Mouse (Mus musculus) spleen, postnatal 4 days (tissue): Measurements from ENCODE around the gene Zfp433.
"Not testable (repeated sequence)": the region's sequence is repeated elsewhere in the genome, so short reads cannot be mapped to it uniquely, and the experiment has no call there.

Experiments used
- DNase-seq, 2 experiments: peaks; one replicate each; pipeline ENCODE4 v3.0.0; 2022; ENCODE audit warnings: low spot score in 2 of 2

The Zfp433 gene

GRCm38 (mm10) chr10:81704531-81705301 lies at the start of gene Zfp433:
Zfp433 (plus strand) TSS chr10:81704825.
- DNase-seq = not testable (repeated sequence)

DNA sequence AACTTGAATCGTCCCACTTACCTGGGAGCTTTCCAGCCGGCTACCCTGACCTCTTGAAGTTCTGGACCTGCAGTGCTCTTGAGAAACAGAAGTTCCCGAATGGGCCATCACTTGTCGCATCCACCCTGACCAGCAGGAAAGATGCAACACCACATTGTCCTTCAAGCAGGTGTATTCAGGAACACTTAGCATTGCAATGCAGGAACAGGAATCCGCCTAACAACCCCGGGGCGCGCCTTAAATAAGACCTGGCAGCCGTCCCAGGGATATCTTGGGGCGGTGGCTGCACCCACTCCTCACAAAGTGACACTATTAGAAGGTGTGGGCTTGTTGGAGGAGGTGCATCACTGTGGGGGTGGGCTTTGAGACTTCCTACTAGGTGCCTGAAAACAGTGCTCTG lies 49.4 kb upstream of the Zfp433 start:
- peak in 1 of 2 experiments; percentile 56 for DNase-seq

DNA sequence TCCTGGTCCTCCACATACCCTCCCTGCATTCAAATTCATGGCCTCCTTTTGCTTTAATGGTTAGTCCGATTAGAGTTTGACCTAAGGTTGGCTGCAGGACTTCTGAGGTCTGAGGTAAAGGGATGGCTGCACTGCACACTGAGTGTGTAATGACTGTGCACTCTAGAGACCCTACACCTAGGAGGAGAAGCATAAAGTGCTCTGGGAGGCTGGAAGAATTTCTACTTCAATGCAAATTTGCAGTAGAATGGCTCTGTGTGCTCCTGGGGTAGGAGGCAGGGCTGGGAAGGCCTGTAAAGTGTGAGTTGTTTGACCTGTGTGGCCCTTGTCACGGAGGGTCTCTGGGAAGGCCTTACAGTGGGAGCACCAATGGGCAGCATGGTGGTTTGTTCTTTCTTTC lies 48.5 kb upstream of the Zfp433 start:
- peak in 1 of 2 experiments; percentile 37 for DNase-seq

DNA sequence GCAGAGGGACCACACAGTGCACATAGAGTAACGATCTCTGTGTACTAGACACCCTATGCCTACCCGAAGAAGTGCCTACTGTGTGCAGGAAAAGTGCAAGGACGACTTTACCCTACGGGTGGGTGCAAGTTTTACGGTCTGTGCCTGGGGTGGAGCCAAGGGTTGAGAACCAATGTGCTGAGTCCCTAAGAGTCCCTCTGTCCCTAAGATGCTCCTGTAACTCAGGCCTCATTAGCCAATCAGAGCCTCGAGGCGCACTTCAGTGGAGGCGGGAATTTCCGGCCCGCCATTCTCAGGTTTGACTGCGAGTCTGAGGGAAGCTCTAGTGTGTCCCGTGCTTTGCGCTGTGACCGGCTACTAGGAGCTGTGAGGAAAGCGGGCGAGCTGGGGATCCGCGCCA lies 17.5 kb upstream of the Zfp433 start:
- not testable (repeated sequence) for DNase-seq

GRCm38 (mm10) chr10:81770506-81771403 lies 66.1 kb downstream of the Zfp433 start, which contains the start of gene Gm3055:
Gm3055 (minus strand) TSS chr10:81771161.
- DNase-seq = not testable (repeated sequence)

GRCm38 (mm10) chr10:81771404-81771777 lies 66.8 kb downstream of the Zfp433 start:
- not testable (repeated sequence) for DNase-seq
